Mouse (Mus musculus): ENCODE results near the gene Vash1. TPM values are rescaled to one million over a fixed set of nuclear protein-coding genes. Genes with fewer than 3 reads are reported as not detected.

Gene Vash1
- total and polyA plus RNA-seq, 3 experiments, result 1.1 to 2.7 (median 2.2) TPM

- Histone ChIP-seq H3K9me3 (replicated peaks; ENCODE audit: low read length) (no peaks in the 10 kb centered on the region), H3K9ac (ENCODE audit: insufficient read depth, low read depth) (no peak overlapping the region), H3K4me1 (ENCODE audit: control insufficient read depth in 1 of 2, insufficient read depth in 2 of 2) (peaks cover 35 to 75% of the 10 kb centered on the region in 2 experiments), H3K27me3 (replicated peaks) (no peaks in the 10 kb centered on the region), H3K79me2 (replicated peaks; ENCODE audit: control insufficient read depth, extremely low read depth, insufficient read depth, poor library complexity, severe bottlenecking) (no peaks in the 10 kb centered on the region), H3K27ac (ENCODE audit: insufficient read depth, low read depth) (no peak overlapping the region), H3K36me3 (replicated peaks in 1 of 2; ENCODE audit: control insufficient read depth in 1 of 2, insufficient read depth in 1 of 2, low read length in 1 of 2) (peaks cover 0 to 6% of the 10 kb centered on the region in 2 experiments), H3K4me3 (replicated peaks in 1 of 3; ENCODE audit: low read depth in 2 of 3, low read length in 2 of 3, poor library complexity in 1 of 3) (peak overlapping the region in 1 of 3 experiments; percentile 5), H3K4me2 (ENCODE audit: insufficient read depth, low read depth, poor library complexity, severe bottlenecking) (no peak overlapping the region; the same call in 1 of the 2 replicates)
- in situ Hi-C loops (cut with MboI; ENCODE audit: low pct_ligation_motif_present, low pct_unique_long_range_greater_than_20kb, low sequenced_read_pairs) (no loop called here), dilution Hi-C loops (cut with MboI; ENCODE audit: extremely low pct_ligation_motif_present, extremely low pct_unique_long_range_greater_than_20kb, low sequenced_read_pairs) (no loop called here)
- DNase-seq (ENCODE audit: extremely low read depth), result no peak
- TF ChIP-seq ELF1 (IDR thresholded peaks at IDR 0.05; ENCODE audit: low read depth, low read length), result no peak
- TF ChIP-seq CHD1 (IDR thresholded peaks at IDR 0.05; ENCODE audit: low read depth, low read length), result no peak
- no peak for TF ChIP-seq ZNF384 (IDR thresholded peaks at IDR 0.05; ENCODE audit: low read depth, low read length)
- no peak for TF ChIP-seq UBTF (IDR thresholded peaks at IDR 0.05; ENCODE audit: low read depth, low read length)
- no peak for TF ChIP-seq CTCF (conservative IDR thresholded peaks at IDR 0.05 in 1 of 2, IDR thresholded peaks at IDR 0.05 in 1 of 2; ENCODE audit: low read depth in 2 of 2, low read length in 2 of 2)
- TF ChIP-seq ZMIZ1 (IDR thresholded peaks at IDR 0.05; ENCODE audit: low read depth, low read length), result no peak
- TF ChIP-seq NELFE (IDR thresholded peaks at IDR 0.05; ENCODE audit: low read depth, low read length), result no peak
- no peak for TF ChIP-seq SMC3 (IDR thresholded peaks at IDR 0.05; ENCODE audit: low read depth, low read length)
- no peak for TF ChIP-seq JUN (IDR thresholded peaks at IDR 0.05; ENCODE audit: insufficient read depth, low read depth, low read length)
Observed at GRCm38 (mm10) chr12:86687445-86687955, 9.0 kb downstream of the Vash1 start.

DNA sequence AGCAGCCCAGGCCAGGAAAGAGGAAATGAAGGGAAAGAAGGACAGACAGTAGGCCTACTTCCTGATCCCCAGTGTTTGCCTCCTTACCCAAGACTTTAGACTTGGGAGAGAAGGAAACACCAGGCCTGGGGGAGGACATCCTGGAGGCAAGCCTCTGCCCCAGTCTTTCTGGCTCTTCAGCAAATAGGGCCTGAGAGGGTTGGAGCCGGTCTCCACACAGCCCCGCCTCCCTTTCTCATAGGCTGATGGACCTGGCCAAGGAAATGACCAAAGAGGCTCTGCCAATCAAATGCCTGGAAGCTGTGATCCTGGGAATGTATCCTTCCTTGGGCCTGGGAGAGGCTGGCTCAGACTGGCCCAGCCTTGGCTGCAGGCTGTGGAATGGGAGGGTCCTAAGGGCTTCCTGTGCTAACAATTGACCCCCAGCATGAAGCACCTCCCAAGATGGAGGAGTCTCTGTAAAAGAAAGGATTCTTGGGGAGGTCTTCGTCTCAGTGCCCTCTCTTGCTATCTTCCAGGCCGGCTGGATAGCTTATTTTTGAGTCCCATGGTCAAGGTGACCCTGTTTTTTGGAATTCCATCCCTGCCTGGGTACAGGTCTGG, 9.6 kb downstream of the Vash1 start:
- Histone ChIP-seq H3K4me3 (replicated peaks in 1 of 3; ENCODE audit: low read depth in 2 of 3, low read length in 2 of 3, poor library complexity in 1 of 3) (no peak overlapping the region), H3K4me2 (ENCODE audit: insufficient read depth, low read depth, poor library complexity, severe bottlenecking) (no peak overlapping the region), H3K36me3 (replicated peaks in 1 of 2; ENCODE audit: control insufficient read depth in 1 of 2, insufficient read depth in 1 of 2, low read length in 1 of 2) (peaks cover 0 to 6% of the 10 kb centered on the region in 2 experiments), H3K4me1 (ENCODE audit: control insufficient read depth in 1 of 2, insufficient read depth in 2 of 2) (peaks cover 38 to 75% of the 10 kb centered on the region in 2 experiments), H3K79me2 (replicated peaks; ENCODE audit: control insufficient read depth, extremely low read depth, insufficient read depth, poor library complexity, severe bottlenecking) (no peaks in the 10 kb centered on the region), H3K27ac (ENCODE audit: insufficient read depth, low read depth) (no peak overlapping the region), H3K9me3 (replicated peaks; ENCODE audit: low read length) (no peaks in the 10 kb centered on the region), H3K9ac (ENCODE audit: insufficient read depth, low read depth) (no peak overlapping the region), H3K27me3 (replicated peaks) (no peaks in the 10 kb centered on the region)
- TF ChIP-seq CHD2 (IDR thresholded peaks at IDR 0.05; ENCODE audit: low read length), result no peak
- TF ChIP-seq RAD21 (IDR thresholded peaks at IDR 0.05; ENCODE audit: low read depth, low read length), result no peak
- TF ChIP-seq CTCF (conservative IDR thresholded peaks at IDR 0.05 in 1 of 2, IDR thresholded peaks at IDR 0.05 in 1 of 2; ENCODE audit: low read depth in 2 of 2, low read length in 2 of 2), result no peak
- no peak for TF ChIP-seq UBTF (IDR thresholded peaks at IDR 0.05; ENCODE audit: low read depth, low read length)
- no peak for TF ChIP-seq RCOR1 (conservative IDR thresholded peaks at IDR 0.05; ENCODE audit: low read depth, low read length)
- TF ChIP-seq PAX5 (IDR thresholded peaks at IDR 0.05; ENCODE audit: low read length), result no peak
- TF ChIP-seq IRF4 (IDR thresholded peaks at IDR 0.05; ENCODE audit: low read depth, low read length), result no peak
- no peak for TF ChIP-seq EP300 (IDR thresholded peaks at IDR 0.05; ENCODE audit: low read length)
- no peak for TF ChIP-seq MAFK (IDR thresholded peaks at IDR 0.05; ENCODE audit: insufficient replicate concordance, low read length)
- TF ChIP-seq SIN3A (IDR thresholded peaks at IDR 0.05; ENCODE audit: low read length), result no peak
- TF ChIP-seq USF1 (IDR thresholded peaks at IDR 0.05; ENCODE audit: low read depth, low read length), result no peak
- no peak for TF ChIP-seq ZKSCAN1 (IDR thresholded peaks at IDR 0.05; ENCODE audit: borderline replicate concordance, low read depth, low read length)
- TF ChIP-seq MYC (IDR thresholded peaks at IDR 0.05; ENCODE audit: low read depth, low read length), result no peak
- TF ChIP-seq JUN (IDR thresholded peaks at IDR 0.05; ENCODE audit: insufficient read depth, low read depth, low read length), result no peak
- TF ChIP-seq POLR2AphosphoS2 (IDR thresholded peaks at IDR 0.05; ENCODE audit: low read depth, low read length), result no peak
- no peak for TF ChIP-seq SMC3 (IDR thresholded peaks at IDR 0.05; ENCODE audit: low read depth, low read length)
- TF ChIP-seq MXI1 (IDR thresholded peaks at IDR 0.05; ENCODE audit: low read depth, low read length), result no peak
- no peak for TF ChIP-seq POLR2A (IDR thresholded peaks at IDR 0.05; ENCODE audit: low read depth, low read length)
- no peak for TF ChIP-seq TCF12 (IDR thresholded peaks at IDR 0.05; ENCODE audit: low read depth, low read length)
- DNase-seq (ENCODE audit: extremely low read depth), result no peak
- dilution Hi-C loops (cut with MboI; ENCODE audit: extremely low pct_ligation_motif_present, extremely low pct_unique_long_range_greater_than_20kb, low sequenced_read_pairs) (no loop called here), in situ Hi-C loops (cut with MboI; ENCODE audit: low pct_ligation_motif_present, low pct_unique_long_range_greater_than_20kb, low sequenced_read_pairs) (no loop called here)
